Mouse (Mus musculus) lung, postnatal 36 days (tissue): ENCODE data around the gene Wbp2nl.
A peak's percentile ranks its signal among the peaks of the same experiment; 100 is the strongest.
"Not testable (repeated sequence)": the region's sequence is repeated elsewhere in the genome, so short reads cannot be mapped to it uniquely, and the experiment has no call there.

Experiments
- DNase-seq: peaks from one replicate; pipeline ENCODE4 v3.0.0; 2022; ENCODE audit warnings: mixed read lengths

The Wbp2nl gene

GRCm38 (mm10) chr15:82350349-82350748 lies 51.6 kb downstream of the Wbp2nl start:
- no peak for DNase-seq

- DNase-seq, result no peak
Measured at GRCm38 (mm10) chr15:82351480-82351879, 52.7 kb downstream of the Wbp2nl start.

GRCm38 (mm10) chr15:82353078-82353744 lies 54.5 kb downstream of the Wbp2nl start:
- DNase-seq, result no peak

DNA sequence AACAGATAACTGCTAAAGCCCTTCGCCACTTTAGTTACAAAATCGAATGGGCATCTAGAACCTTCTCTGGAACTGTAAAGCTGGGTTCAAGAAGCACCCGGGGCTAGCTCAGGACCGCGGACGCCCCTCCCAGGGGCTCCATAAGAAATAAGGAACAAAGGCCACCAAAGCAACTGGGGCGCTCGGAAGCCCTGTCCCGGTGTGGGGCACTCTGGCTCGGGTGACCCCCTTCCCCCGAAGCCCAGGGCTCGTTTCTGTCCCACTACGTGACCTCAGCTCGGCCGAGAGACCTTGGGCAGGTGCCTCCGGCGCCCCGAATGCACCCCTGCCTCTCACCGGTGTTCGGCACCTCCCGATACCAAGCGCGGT lies 55.0 kb downstream of the Wbp2nl start:
- no peak for DNase-seq

DNA sequence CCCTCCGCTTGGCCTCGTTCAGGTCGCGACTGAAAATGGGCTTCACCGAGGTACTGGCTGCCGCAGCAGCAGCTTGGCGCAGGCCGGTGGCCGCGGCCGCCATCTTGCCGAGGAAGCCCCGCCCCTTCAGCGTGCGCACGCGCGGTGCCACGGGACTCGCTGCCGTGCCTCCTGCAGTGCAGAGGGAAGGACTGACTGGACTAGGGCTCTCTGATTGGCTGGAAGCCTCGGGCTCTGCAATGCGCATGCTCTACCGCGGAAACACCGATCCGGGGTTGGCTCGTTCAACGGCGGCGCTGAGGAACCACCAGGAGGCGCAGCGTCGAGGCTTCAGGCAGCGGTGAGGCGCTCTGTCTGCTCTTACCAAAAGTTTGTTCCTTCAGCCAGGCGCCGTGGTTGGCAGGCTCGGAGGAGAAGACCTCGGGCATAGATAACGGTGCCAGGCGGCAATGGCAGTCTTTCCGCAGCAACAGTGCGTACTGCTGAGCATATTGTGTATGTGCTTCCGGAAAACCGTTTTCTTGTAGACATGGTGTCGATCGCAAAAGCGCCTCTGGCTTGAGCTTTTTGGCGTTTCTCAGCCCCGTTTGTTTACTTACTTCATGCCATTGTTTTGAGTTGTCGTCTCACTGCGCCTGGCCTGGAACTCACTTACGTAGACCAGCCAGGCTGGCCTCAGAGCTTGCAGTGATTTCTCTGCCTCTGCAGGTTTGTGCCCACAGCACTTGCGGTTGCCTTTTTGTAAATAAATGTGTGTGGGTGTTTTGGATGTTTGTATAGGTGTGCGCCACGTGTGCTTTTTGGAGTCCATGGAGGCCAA lies 55.6 kb downstream of the Wbp2nl start, which contains the start of gene Ndufa6:
Gene Ndufa6, minus strand, starts transcription at position 197 of the 820 bp plus-strand sequence.
- DNase-seq, result peak; percentile 98

DNA sequence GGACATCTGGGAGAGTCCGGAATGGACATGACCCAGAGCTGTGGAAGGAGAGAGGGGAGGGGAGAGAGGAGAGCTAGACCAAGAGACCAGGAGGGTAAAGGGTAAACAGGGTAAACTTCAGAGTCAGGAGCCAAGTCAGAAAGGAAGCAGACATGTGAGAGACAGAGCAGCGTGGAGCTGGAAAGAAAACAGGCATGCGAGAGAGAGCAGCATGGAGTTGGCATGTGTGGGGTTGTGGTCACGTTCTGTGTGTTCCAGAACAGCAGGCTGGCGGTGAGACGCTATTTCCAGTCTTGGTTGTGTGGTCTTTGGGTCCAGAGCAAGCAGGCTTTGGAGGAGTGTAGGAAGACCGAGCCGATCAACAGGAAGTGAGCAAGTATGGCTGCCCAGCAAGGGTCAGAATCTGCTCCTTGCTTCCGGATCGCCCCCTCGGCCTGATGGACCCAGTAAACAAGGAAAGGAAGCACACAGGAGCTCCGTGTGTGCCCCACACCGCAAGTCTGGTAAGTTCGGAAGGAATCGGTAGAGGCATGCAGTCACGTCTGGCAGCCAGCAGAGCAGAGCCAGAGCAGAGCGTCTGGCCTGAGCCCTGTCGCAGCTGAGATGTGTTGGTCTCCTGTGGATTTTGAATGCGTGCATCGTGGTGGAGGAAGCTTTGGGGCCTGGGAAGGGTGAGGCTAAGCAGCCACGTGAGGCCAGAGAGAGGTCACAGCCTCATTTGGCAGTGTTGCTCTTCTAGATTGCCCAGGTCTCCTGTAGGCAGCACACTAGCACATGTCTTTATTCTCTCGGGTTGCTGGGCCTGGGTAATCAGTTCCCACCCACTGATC lies 59.9 kb downstream of the Wbp2nl start:
- DNase-seq, result no peak

- DNase-seq, result no peak
Measured at GRCm38 (mm10) chr15:82361459-82362018, 62.8 kb downstream of the Wbp2nl start.

DNA sequence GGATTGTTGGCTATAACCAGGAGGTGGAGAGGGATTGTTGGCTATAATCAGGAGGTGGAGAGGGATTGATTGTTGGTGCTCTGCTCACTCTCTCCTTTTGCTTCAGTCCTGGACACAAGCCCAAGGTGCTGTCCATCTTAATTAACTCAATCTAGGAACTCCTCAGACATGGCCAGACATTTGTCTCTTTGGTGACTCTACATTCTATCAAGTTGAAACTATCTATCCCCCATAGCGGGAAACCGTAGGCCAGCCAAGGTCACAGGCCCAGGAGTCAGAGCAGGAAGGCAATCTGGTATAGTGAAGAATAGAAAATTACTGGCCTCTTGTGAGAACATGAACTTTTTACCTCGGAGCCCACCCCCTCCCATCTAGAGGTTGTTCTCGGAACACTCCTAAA lies 63.5 kb downstream of the Wbp2nl start:
- DNase-seq, result no peak

DNA sequence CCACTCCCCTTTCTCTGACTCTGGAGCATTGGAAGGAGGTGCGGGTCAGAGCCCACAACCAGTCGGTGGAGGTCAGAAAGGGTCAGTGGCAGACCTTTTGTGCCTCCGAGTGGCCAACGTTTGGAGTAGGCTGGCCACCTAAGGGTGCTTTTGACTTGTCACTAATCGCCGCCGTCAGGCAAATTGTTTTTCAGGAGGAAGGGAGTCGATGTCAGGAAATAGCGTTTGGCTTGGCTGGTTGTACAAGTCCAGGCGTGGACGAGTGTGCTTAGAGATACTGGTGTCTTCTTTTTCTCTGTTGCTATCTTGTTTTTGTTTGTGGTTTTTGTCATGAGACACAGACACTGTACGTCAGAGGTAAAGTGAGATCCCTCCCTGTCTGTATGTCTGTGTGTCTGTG lies 65.0 kb downstream of the Wbp2nl start:
- not testable (repeated sequence) for DNase-seq
